Mouse (Mus musculus) forebrain, embryonic 13.5 days (tissue): ENCODE measurements around the gene 1600014C10Rik. TPM values are rescaled to one million over a fixed set of nuclear protein-coding genes. Genes with fewer than 3 reads are reported as not detected.
A peak's percentile ranks its signal among the peaks of the same experiment; 100 is the strongest.

Experiments used
- ATAC-seq: fragments of 200-750 bp; cut with Nextera tagmentation; 2 replicates; pipeline ENCODE4 v1.8.0; 2017
- H3K27ac ChIP-seq: fragments of 300-500 bp; sonication (generic); 2 replicates; pipeline ENCODE4 v1.5.1; 2015; ENCODE audit warnings: inconsistent platforms, mild to moderate bottlenecking, moderate library complexity
- H3K27me3 ChIP-seq: fragments of 300-500 bp; sonication (generic); 2 replicates; pipeline ENCODE4 v1.6.1; 2015; ENCODE audit warnings: mild to moderate bottlenecking, inconsistent platforms
- H3K36me3 ChIP-seq: fragments of 300-500 bp; sonication (generic); 2 replicates; pipeline ENCODE4 v1.6.1; 2015; ENCODE audit warnings: mild to moderate bottlenecking, inconsistent platforms; ENCODE audit not compliant: poor library complexity, severe bottlenecking
- H3K4me1 ChIP-seq: fragments of 300-500 bp; sonication (generic); 2 replicates; pipeline ENCODE4 v1.6.1; 2015; ENCODE audit warnings: inconsistent platforms
- H3K4me2 ChIP-seq: fragments of 300-500 bp; sonication (generic); 2 replicates; pipeline ENCODE4 v1.6.1; 2015; ENCODE audit warnings: inconsistent platforms, mild to moderate bottlenecking, moderate library complexity
- H3K4me3 ChIP-seq: fragments of 300-500 bp; sonication (generic); 2 replicates; pipeline ENCODE4 v1.5.1; 2015; ENCODE audit warnings: mild to moderate bottlenecking, inconsistent platforms
- H3K9ac ChIP-seq: fragments of 300-500 bp; sonication (generic); 2 replicates; pipeline ENCODE4 v1.6.1; 2015; ENCODE audit warnings: mild to moderate bottlenecking, inconsistent platforms
- H3K9me3 ChIP-seq: fragments of 300-500 bp; sonication (generic); replicated peaks from 2 replicates; pipeline ENCODE4 v1.6.1; 2016; ENCODE audit warnings: inconsistent platforms
- WGBS: fragments of 180-500 bp; shearing (Covaris S2); methylation state at CpG from one replicate; pipeline ENCODE4 v1.1.7; 2015; 5-methylcytosine and 5-hydroxymethylcytosine counted together
- polyA plus RNA-seq: library from polyadenylated mRNA; unstranded; fragments of >200 nt; fragmentation: Nextera tagmentation; extraction: Ambion mirVana; gene quantifications from 2 replicates; pipeline ENCODE4 v1.2.1, GENCODE M21; 2015

The 1600014C10Rik gene
- 12.5 and 14.0 TPM in 2 replicates for polyA plus RNA-seq

DNA sequence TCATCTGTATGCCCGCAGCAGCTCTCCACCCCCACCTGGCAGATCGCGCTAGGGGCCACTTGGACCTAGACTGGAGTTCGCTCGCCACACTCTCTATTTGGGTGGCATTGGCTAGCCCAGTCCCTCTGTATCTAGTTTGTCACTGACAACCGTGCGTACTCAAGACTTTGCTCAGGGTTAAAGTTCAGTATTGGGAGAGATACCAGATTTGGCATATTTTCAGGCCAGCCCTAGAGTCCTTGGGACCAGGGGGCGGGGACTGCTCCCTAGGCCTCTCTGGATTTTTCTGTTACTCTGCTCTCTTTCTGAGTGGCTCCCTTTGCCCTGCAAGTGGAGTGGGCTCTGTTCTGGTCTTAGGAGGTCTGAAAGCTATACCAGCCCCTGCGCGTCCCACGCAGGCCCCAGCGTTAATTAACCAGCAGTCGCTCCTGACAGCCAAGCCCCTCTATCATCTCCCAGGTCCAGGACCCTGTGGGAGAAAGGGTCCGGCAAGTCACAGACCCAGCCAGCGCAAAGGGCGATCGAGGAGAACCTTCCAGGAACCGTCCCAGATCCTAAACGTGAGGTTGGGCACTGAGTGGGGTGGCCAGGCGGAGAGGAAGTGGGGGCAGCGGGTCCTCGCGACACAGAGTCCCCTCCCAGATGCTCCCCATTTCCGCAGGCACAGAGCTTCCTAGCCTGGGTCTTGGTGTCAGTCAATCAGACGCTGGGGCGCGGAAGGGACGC lies at the start of gene 1600014C10Rik:
TSS of gene 1600014C10Rik (plus strand) at position 256 of the 726 bp plus-strand sequence.
- Histone ChIP-seq H3K27ac (peak within 1 kb of the TSS; percentile 78), H3K27me3 (no peaks in the 10 kb centered on the region), H3K9ac (peak within 1 kb of the TSS; percentile 79), H3K9me3 (no peaks in the 10 kb centered on the region), H3K4me1 (peaks cover 18% of the 10 kb centered on the region), H3K4me3 (peak within 1 kb of the TSS; percentile 62), H3K4me2 (peak within 1 kb of the TSS; percentile 89), H3K36me3 (no peaks in the 10 kb centered on the region)
- peak; percentile 28 for ATAC-seq
- 2% methylated on average over 28 of the region's 28 CpGs for WGBS

DNA sequence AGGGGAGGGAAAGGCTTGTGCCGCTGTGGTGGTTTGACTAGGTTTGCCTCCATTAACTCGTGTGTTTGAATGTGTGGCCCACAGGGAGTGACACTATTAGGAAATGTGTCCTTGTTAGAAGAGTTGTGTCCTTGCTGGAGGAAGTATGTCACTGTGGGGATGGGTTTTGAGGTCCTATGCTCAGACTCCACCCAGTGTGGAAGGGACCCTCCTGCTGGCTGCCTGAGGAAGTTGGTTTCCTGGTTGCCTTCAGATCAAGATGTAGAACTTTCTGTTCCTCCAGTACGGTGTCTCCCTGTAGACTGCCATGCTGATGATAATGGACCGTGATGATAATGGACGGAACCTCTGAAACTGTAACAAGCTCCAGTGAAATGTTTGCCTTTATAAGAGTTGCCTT lies 48.5 kb upstream of the 1600014C10Rik start:
- 92% methylated on average over 5 of the region's 5 CpGs for WGBS
- no peaks in the 10 kb centered on the region for H3K9me3 ChIP-seq
- H3K9ac ChIP-seq: no peak overlapping the region
- peaks cover 3% of the 10 kb centered on the region; the same call in 1 of the 2 replicates for H3K4me1 ChIP-seq
- H3K27me3 ChIP-seq: no peaks in the 10 kb centered on the region
- H3K4me3 ChIP-seq: no peak overlapping the region
- no peak overlapping the region for H3K4me2 ChIP-seq
- ATAC-seq: no peak
- no peak overlapping the region for H3K27ac ChIP-seq
- no peaks in the 10 kb centered on the region for H3K36me3 ChIP-seq

DNA sequence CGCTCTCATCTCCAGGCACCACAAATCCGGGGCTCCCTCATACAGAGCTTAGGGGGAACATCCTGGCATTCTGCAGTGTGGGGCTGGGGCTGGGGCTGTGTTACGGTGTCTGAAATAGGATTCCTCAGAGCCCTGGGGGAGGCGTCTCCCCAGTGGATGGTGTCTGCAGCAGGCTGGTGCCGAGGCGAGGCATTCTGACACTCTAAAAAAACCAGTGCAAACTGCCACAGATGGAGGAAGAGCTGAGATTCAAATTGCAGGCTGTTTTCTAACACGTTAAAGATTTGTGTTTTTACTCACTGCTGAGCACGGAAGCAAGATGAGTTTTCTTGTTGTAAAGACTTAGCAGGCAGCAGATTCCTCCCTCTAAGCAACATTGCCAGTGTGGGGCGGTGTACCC lies 42.7 kb upstream of the 1600014C10Rik start:
- Histone ChIP-seq H3K4me1 (no peaks in the 10 kb centered on the region), H3K4me2 (no peak overlapping the region), H3K9ac (no peak overlapping the region), H3K36me3 (no peaks in the 10 kb centered on the region), H3K27me3 (no peaks in the 10 kb centered on the region), H3K27ac (no peak overlapping the region), H3K9me3 (no peaks in the 10 kb centered on the region), H3K4me3 (no peak overlapping the region)
- no peak for ATAC-seq
- 63% methylated on average over 9 of the region's 9 CpGs for WGBS

DNA sequence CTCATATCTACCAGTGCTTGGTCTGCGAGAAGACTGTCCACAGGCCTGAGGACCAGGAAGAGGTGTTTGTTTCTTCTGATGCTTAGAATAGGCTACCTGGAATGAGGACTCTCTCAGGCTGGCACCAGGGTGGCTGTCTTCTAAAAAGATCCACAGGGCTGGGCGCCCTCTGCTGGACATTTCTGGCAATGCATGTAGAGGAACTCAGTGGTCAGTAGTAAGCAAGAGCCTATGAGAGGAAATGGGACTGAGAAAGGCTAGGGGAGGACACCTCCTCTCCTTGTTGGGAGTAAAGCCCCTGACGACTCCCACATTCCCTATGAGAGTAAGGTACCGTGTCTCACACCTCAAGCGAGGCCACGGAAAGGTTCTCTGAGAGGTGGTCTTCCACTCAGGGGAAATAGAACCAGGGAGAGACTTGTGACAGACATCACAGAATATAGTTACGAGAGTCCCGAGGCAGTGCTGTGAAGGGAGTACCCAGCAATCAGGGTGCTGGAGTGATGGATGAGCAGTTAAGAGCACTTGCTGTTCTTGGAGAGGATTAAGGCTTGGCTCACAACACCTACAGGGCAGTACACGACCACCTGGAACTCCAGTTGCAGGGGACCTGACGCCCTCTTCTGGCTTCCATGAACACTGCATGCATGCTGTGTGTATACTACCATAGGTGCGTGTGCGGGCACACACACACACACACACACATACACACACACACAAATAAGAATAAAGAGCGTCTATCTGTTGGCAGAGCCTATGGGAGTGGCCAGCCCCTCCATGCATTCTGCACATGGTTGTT lies 41.1 kb upstream of the 1600014C10Rik start:
- Histone ChIP-seq H3K9me3 (no peaks in the 10 kb centered on the region), H3K4me3 (no peak overlapping the region), H3K36me3 (no peaks in the 10 kb centered on the region), H3K4me2 (no peak overlapping the region), H3K4me1 (no peaks in the 10 kb centered on the region), H3K9ac (no peak overlapping the region), H3K27me3 (no peaks in the 10 kb centered on the region), H3K27ac (no peak overlapping the region)
- WGBS: 64% methylated on average over 13 of the region's 13 CpGs
- ATAC-seq: peak; percentile 74

DNA sequence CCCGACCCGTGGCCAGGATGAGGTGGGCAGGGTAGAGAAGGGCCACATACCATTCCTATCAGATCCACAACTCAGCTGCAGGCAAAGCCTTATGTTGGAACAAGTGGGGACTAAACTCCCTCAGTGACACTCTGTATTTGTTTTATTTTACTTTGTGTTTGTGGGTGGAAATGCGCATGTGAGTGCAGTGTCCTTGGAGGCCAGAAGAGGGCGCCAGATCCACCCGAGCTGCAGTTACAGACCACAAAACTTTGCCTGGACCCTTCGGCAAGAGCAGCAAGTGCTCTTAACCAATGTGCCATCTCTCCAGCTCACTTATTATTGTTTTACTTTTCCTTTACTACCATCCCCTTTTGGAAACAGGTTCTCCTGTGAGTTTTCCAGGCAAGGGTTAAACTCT lies 35.5 kb upstream of the 1600014C10Rik start:
- Histone ChIP-seq H3K4me3 (no peak overlapping the region), H3K27ac (no peak overlapping the region), H3K4me1 (no peaks in the 10 kb centered on the region), H3K27me3 (no peaks in the 10 kb centered on the region), H3K36me3 (no peaks in the 10 kb centered on the region), H3K9ac (no peak overlapping the region), H3K9me3 (no peaks in the 10 kb centered on the region), H3K4me2 (no peak overlapping the region)
- ATAC-seq: no peak
- 92% methylated on average over 6 of the region's 6 CpGs for WGBS

DNA sequence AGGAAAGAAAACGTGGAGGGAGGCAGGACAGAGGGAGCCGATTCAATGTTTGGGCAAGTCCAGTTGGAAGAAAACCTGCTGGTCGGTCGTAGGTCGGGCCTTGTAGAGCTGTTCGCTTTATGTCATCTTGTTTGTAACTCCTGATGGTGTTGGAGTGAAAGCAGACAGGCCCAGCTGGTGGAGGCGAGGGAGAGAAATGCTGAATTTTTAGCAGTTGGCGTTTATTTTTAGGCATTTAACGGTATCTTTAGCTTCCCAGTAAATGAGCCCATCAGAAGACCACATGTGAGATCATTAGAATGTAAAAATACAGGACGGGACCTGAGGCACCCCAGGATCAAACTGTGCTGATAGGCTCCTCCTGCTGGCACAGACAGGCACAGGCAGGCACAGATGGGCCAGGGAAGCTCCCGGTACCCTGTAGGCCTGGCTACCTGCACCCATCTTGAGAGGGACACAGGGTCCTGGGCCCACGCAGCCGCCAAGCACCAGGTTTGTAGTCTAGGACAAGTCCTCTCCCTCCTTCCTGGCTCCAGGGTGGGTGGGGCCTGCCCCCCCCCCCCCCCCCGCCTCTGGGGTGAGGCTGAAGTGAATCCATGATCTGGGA lies 31.2 kb upstream of the 1600014C10Rik start:
- peak; percentile 58; the same call in 1 of the 2 replicates for ATAC-seq
- H3K9ac ChIP-seq: no peak overlapping the region
- H3K27ac ChIP-seq: no peak overlapping the region
- H3K36me3 ChIP-seq: no peaks in the 10 kb centered on the region
- H3K27me3 ChIP-seq: no peaks in the 10 kb centered on the region
- WGBS: 63% methylated on average over 14 of the region's 14 CpGs
- no peaks in the 10 kb centered on the region for H3K4me1 ChIP-seq
- no peaks in the 10 kb centered on the region for H3K9me3 ChIP-seq
- H3K4me3 ChIP-seq: no peak overlapping the region
- H3K4me2 ChIP-seq: no peak overlapping the region

DNA sequence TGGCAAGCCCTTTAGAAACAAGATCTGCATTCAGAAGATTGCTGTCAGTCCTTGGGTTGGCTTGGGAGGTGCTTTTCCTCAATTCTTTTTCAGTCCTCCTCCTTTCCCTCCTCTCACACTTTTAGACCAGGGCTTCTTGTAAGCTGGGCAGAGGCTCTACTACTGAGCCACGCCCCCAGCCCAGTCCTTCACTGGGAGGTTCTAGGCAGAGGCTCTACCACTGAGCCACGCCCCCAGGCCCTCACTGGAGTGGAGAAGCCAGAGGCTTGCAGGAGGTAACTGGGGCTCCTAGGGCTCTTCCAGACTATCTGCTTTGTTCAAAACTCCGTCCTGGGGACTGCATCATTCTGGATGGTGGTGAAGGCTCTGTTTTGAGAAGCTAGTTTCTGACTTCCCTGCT lies 30.4 kb upstream of the 1600014C10Rik start:
- no peak overlapping the region for H3K4me3 ChIP-seq
- 74% methylated on average over 3 of the region's 3 CpGs for WGBS
- no peaks in the 10 kb centered on the region for H3K36me3 ChIP-seq
- no peak overlapping the region for H3K9ac ChIP-seq
- ATAC-seq: no peak
- H3K27me3 ChIP-seq: no peaks in the 10 kb centered on the region
- no peak overlapping the region for H3K4me2 ChIP-seq
- H3K4me1 ChIP-seq: no peaks in the 10 kb centered on the region
- no peak overlapping the region for H3K27ac ChIP-seq
- no peaks in the 10 kb centered on the region for H3K9me3 ChIP-seq

DNA sequence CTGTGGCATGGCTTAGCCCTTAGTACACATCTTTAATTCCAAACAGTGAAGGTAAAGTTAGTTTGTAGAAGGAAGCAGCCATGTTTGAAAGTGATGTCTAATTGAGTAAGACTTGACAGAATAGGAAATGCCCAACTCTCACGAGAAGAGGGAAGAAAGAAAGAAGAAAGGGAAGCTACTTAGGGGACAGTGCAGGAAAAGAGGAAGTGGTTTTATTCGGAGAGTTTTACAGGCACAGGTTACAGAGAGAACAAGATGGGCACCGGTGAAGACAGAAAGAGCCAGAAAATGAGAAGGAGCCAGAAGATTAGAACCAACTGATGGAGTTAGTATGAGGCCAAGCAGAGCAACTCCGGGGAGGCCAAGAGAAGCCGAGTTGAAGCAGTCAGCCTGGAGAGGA lies 27.2 kb upstream of the 1600014C10Rik start:
- 86% methylated on average over 5 of the region's 5 CpGs for WGBS
- no peaks in the 10 kb centered on the region for H3K4me1 ChIP-seq
- H3K4me2 ChIP-seq: no peak overlapping the region
- no peak for ATAC-seq
- no peaks in the 10 kb centered on the region for H3K27me3 ChIP-seq
- H3K9ac ChIP-seq: no peak overlapping the region
- H3K9me3 ChIP-seq: no peaks in the 10 kb centered on the region
- H3K4me3 ChIP-seq: no peak overlapping the region
- no peaks in the 10 kb centered on the region for H3K36me3 ChIP-seq
- no peak overlapping the region for H3K27ac ChIP-seq

DNA sequence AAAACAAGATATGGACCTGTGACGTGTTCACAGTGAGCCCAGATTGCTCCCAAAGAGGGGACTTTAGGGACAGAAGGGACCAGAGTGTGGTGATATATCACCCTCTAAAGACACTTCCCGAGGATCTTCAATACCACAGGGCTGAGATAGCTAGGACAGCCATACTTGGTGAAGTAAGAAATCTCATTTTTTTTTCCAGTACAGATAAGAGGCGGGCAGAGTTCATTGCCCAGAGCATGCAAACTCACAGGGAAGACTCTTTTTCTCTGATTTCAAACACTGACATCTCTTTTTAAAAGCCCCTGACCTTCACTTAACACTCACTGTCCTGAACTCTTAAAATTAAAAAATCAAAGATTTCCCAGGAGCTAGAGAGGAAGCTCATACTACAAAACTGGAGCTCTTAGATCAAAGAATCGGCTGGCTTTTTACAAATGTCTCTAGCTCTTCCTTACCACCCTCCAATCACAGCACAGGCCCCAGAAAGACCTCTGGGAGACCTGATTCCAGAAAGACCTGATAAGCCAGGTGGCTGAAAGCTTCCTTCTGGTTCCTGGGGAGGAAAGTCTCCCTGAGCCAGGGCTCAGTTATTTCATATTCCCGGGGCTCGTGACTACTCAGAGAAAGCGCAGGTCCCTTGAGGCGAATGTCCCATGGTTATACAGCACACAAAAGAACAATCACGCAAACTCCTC lies 24.1 kb upstream of the 1600014C10Rik start:
- no peak for ATAC-seq
- H3K4me1 ChIP-seq: no peaks in the 10 kb centered on the region
- H3K9me3 ChIP-seq: no peaks in the 10 kb centered on the region
- H3K4me3 ChIP-seq: no peak overlapping the region
- H3K36me3 ChIP-seq: no peaks in the 10 kb centered on the region
- H3K4me2 ChIP-seq: no peak overlapping the region
- H3K9ac ChIP-seq: no peak overlapping the region
- no peak overlapping the region for H3K27ac ChIP-seq
- H3K27me3 ChIP-seq: no peaks in the 10 kb centered on the region
- 88% methylated on average over 9 of the region's 9 CpGs for WGBS

DNA sequence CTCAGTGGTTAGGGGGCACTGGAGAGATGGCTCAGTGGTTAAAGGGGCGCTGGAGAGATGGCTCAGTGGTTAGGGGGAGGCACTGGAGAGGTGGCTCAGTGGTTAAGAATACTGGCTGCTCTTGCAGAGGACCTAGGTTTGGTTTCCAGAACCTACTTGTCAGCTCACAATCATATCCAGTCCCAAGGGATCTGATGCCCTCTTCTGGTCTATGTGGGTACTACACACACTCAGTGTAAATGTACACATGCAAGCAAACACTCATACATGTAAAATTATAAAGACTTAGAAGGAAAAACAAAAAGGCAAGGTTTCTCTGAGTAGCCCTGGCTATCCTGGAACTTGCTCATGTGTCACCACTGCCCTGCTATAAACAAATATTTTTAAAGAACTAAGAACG lies 21.6 kb upstream of the 1600014C10Rik start:
- Histone ChIP-seq H3K36me3 (no peaks in the 10 kb centered on the region), H3K4me2 (no peak overlapping the region), H3K27me3 (no peaks in the 10 kb centered on the region), H3K9ac (no peak overlapping the region), H3K27ac (no peak overlapping the region), H3K4me1 (no peaks in the 10 kb centered on the region), H3K4me3 (no peak overlapping the region), H3K9me3 (no peaks in the 10 kb centered on the region)
- WGBS: 98% methylated on average over 2 of the region's 2 CpGs
- ATAC-seq: no peak

DNA sequence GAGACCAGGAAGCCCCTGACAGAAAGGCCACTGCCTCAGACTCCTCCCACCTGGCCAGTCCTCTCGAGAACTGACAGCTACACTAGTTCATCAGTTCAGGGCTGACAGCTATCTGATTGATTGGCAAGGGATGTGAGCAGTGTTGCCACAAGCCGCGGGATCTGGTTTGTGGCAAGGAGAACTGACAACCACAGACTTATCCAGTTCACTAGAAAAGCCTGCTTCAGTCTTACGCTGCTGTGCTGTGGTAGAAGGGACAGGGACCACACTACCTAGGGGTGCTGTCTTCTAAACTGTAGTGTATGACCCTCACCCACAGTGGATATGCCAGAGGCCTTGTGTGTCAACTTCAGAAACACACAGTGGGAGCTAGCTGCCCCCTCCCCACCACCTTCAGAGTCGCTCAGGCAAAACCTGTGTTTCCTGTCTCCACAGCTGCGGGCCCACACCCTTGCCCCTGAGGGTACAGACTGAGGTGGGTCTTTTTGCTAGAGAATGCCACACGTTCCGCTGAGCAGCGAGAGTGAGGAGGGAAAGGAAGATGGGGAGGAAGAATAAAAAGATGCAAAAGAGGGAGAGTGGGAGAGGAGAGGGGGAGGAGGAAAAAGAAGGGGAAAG lies 19.5 kb upstream of the 1600014C10Rik start:
- Histone ChIP-seq H3K27ac (no peak overlapping the region), H3K4me1 (no peaks in the 10 kb centered on the region), H3K4me2 (no peak overlapping the region), H3K9me3 (no peaks in the 10 kb centered on the region), H3K36me3 (no peaks in the 10 kb centered on the region), H3K4me3 (no peak overlapping the region), H3K9ac (no peak overlapping the region), H3K27me3 (no peaks in the 10 kb centered on the region)
- ATAC-seq: no peak
- 67% methylated on average over 9 of the region's 9 CpGs for WGBS
